Mouse (Mus musculus) right cerebral cortex, postnatal 10 days (tissue): ENCODE measurements at regions not wholly inside any gene's neighbourhood (a gene's known extent, or its start where the extent isn't known, plus 50 kb on each side); places are given as distances from the start of the nearest gene placed in this dataset.

Experiments
- DNase-seq, 2 experiments: peaks; one replicate each; pipeline ENCODE4 v3.0.0; 2021; ENCODE audit warnings: low spot score in 2 of 2

GRCm38 (mm10) chr10:126646587-126646986 lies 254.6 kb downstream of the Atp23 start:
- DNase-seq, result peak in 1 of 2 experiments; percentile 10

- no peak for DNase-seq
Observed at GRCm38 (mm10) chr10:126641792-126642289, 259.3 kb downstream of the Atp23 start.

- no peak for DNase-seq
Observed at GRCm38 (mm10) chr10:126634731-126635130, 266.4 kb downstream of the Atp23 start.

- no peak for DNase-seq
Observed at GRCm38 (mm10) chr10:126628057-126628456, 273.1 kb downstream of the Atp23 start.

- no peak for DNase-seq
Observed at GRCm38 (mm10) chr10:126625466-126625865, 275.7 kb downstream of the Atp23 start.

GRCm38 (mm10) chr10:126620802-126621201 lies 280.4 kb downstream of the Atp23 start:
- DNase-seq, result no peak

GRCm38 (mm10) chr10:126619970-126620369 lies 281.2 kb downstream of the Atp23 start:
- no peak for DNase-seq

GRCm38 (mm10) chr10:126612226-126612625 lies 288.9 kb downstream of the Atp23 start:
- no peak for DNase-seq

- no peak for DNase-seq
Observed at GRCm38 (mm10) chr10:126610506-126610905, 290.6 kb downstream of the Atp23 start.

GRCm38 (mm10) chr10:126599686-126600085 lies 301.5 kb downstream of the Atp23 start:
- no peak for DNase-seq

GRCm38 (mm10) chr10:126568155-126568554 lies 333.0 kb downstream of the Atp23 start:
- no peak for DNase-seq

GRCm38 (mm10) chr10:126565326-126565725 lies 335.8 kb downstream of the Atp23 start:
- no peak for DNase-seq

GRCm38 (mm10) chr10:126555080-126555479 lies 346.1 kb downstream of the Atp23 start:
- DNase-seq, result peak; percentile 33 to 48

GRCm38 (mm10) chr10:126531950-126532349 lies 369.2 kb downstream of the Atp23 start:
- no peak for DNase-seq

GRCm38 (mm10) chr10:126531368-126531767 lies 369.8 kb downstream of the Atp23 start:
- peak in 1 of 2 experiments; percentile 42 for DNase-seq

- DNase-seq, result no peak
Observed at GRCm38 (mm10) chr10:126528801-126529200, 372.4 kb downstream of the Atp23 start.

GRCm38 (mm10) chr10:126526186-126526585 lies 375.0 kb downstream of the Atp23 start:
- no peak for DNase-seq

GRCm38 (mm10) chr10:126521836-126522815 lies 379.0 kb downstream of the Atp23 start:
- no peak for DNase-seq

- DNase-seq, result no peak
Observed at GRCm38 (mm10) chr10:126520973-126521372, 380.2 kb downstream of the Atp23 start.

GRCm38 (mm10) chr10:126513185-126513584 lies 388.0 kb downstream of the Atp23 start:
- no peak for DNase-seq

GRCm38 (mm10) chr10:126511511-126511910 lies 389.6 kb downstream of the Atp23 start:
- DNase-seq, result peak; percentile 96 to 97

GRCm38 (mm10) chr10:126505988-126506387 lies 395.2 kb downstream of the Atp23 start:
- DNase-seq, result no peak
